Mouse (Mus musculus) cerebellum, adult 18-20 months (tissue): Measurements from ENCODE around the gene A630023A22Rik.

Source experiments
- DNase-seq, 2 experiments: peaks; one replicate each; pipeline ENCODE4 v3.0.0; 2021

A630023A22Rik gene

DNA sequence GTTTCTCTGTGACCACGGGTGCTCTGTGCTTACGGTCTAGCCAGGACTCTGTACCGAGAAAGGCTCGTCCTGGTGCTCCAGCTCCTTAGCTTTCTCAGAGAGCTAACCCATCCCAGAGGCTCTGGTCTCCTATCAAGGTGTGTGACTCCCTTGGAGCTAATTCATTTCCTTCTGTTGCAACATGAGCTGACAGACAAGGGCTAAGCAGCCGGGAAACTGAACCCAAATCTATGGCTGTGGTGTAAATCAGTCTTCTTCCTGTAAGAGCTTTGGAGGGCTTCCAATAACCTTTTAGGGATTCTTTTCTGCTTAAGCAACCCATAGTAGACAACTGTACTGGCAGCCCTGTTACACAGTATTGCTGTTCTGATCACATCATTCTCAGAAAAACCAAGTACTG, at the start of gene A630023A22Rik:
Gene A630023A22Rik (minus strand): TSS at position 154 of the 400 bp plus-strand sequence.
- DNase-seq, result no peak

DNA sequence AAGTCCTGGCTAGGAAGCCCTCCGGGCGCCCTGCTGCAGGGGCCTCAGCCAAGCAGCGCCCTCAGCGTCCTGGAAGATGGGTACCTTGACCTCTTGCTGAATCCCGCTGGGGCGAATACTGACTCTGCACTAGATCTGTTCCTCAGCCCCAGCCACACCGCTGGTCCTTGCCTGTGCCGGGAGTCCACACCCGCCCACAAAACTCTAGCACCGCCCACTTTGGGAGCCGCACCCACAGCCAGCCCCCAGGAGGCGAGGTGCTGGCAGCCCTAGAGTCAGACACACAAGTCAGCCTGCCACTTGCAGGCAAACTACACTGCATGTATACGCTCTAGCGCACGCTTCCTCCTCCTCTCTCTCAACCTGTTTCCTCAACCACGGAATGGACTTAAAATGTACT, 49.8 kb upstream of the A630023A22Rik start, which contains the start of gene Npy4r:
Gene Npy4r (minus strand): TSS at position 148 of the 400 bp plus-strand sequence.
- DNase-seq, result no peak

GRCm38 (mm10) chr14:34142915-34143314, 40.4 kb upstream of the A630023A22Rik start:
- DNase-seq, result no peak

DNA sequence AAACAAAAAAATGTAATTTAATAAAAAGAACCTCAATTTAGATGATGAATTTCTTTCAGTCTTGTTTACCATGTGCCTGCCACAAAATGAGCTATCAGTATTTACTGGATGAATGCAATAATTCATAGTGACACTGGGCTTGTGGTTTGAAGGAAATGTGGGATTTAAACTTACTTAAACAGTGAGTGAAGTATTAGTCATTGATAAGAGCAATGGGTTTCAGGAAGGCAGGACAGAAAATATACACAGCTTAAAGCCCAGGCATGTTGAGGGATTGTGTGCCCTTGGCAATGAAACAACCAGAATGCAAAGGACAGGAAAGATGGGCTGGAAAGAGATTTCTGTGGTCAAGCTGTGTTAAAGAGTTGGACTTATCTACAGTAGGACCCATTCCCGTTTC, 39.8 kb upstream of the A630023A22Rik start:
- no peak for DNase-seq

- DNase-seq, result no peak
These were observed 37.4 kb upstream of the A630023A22Rik start for GRCm38 (mm10) chr14:34139671-34140664.

GRCm38 (mm10) chr14:34135391-34135790, 32.8 kb upstream of the A630023A22Rik start:
- DNase-seq, result no peak

DNA sequence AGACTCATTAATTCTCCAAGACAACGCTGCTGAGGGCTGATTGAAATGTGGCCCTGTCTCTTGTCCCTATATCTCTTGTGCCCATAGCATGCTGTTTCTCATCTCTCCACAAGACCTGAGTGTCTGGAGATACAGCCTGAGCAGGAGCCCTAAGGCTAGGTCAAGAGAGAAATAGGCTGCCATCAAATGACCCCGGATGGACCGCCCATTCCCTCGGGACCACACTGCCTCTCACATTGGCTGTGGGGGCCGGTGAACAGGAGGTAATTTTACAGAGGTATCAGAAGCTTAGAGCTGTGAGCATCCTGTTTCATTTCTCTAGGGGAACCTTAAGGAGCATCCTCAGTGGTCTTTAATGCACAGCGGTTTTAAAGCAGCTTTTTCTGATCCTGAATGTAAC, 28.7 kb upstream of the A630023A22Rik start:
- DNase-seq, result no peak

- DNase-seq, result no peak
These were observed 19.1 kb upstream of the A630023A22Rik start for GRCm38 (mm10) chr14:34121691-34122090.

GRCm38 (mm10) chr14:34120923-34121351, 18.4 kb upstream of the A630023A22Rik start:
- no peak for DNase-seq

GRCm38 (mm10) chr14:34120016-34120910, 17.7 kb upstream of the A630023A22Rik start:
- no peak for DNase-seq

DNA sequence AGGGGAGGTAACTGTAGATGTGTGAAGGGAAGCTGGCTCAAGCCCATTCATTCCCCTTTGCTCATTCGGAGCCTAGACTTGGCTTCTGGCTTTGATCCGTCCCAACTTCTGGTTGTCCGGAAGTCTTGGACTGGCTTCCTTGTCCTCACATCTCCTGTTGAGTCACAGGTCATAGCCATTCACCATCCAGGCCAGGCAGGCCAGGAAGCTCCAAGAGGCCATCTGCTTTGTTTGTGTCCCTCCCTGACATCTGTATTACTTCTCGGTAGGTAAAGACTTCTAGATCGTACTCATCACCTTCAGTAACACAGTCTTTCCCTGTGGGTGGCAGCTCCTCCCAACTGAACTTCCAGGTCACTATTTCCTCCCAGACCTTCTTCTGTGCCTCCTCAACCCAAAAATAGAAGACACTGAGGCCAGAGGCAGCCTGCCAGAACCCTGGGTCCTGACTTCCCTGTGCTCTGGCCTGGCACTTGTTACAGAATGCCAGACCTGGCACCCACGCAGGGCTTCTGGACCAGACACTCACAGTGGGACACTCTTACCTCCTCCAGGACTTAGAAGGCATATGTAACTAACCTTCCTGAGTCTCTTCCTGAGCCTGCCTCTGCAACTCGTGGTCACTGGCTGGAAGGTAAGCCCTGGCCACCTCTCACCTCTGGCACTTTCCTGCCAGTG, 16.6 kb upstream of the A630023A22Rik start:
- DNase-seq, result peak; percentile 75 to 76

DNA sequence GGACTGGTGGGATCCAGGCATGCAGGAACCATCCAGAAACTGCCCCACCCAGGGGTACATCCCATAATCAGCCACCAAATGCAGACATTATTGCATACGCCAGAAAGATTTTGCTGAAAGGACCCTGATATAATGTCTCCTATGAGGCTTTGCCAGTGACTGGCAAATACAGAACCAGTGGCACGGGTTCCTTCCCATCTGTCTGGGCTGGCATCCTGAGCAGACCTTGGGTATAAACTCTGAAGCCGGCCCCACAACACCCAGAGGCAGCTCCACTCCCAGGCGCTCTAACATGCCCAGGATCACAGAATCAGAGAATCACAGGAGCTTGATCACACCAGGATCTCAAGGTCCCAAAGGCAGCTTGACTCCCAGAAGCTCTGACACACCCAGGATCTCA, 11.8 kb upstream of the A630023A22Rik start:
- DNase-seq, result no peak

- DNase-seq, result no peak
These were observed 5.0 kb upstream of the A630023A22Rik start for GRCm38 (mm10) chr14:34107594-34107993.

GRCm38 (mm10) chr14:34106389-34107062, 4.0 kb upstream of the A630023A22Rik start:
- peak in 1 of 2 experiments; percentile 36 for DNase-seq

DNA sequence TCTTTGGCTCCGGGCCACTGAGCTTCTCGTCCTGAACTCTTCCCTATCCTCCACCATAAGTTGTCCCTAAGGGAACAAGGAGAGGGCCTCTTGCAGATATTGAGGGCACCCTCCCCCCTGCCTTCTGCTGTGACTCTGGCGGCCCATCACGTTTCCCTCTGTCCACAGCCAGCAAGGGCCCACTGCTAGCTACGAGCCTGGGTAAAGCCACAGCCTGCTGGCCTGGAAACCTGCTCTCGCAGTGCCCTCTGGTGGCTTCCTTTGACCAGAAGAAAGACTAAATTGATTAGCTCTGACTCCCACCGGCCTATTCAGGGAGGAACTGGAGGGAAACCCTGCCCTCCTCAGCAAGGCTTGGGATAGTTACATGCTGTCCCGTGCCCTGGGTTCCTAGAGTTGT, 2.3 kb upstream of the A630023A22Rik start:
- peak; percentile 71 to 72 for DNase-seq

DNA sequence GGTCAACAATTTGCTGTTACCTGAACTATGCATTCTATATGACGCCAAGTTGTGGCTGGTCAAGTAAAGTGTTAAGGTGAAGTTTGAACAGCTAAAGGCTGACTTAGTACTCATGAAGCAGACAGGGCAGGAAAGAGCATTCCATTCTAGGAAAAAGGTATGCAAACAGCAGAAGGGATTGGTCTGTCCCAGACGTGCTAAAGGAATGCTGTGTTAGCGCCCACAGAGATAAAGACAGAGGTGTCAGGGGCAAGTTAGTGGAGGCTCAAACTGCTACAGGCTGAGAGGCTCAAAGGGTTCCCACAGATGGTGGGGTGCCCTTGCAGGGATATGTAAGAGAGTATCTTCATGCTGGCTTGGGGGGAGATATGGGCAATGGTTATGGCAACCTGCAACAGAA, 1.3 kb upstream of the A630023A22Rik start:
- no peak for DNase-seq

GRCm38 (mm10) chr14:34096161-34096560, 6.4 kb downstream of the A630023A22Rik start:
- no peak for DNase-seq

DNA sequence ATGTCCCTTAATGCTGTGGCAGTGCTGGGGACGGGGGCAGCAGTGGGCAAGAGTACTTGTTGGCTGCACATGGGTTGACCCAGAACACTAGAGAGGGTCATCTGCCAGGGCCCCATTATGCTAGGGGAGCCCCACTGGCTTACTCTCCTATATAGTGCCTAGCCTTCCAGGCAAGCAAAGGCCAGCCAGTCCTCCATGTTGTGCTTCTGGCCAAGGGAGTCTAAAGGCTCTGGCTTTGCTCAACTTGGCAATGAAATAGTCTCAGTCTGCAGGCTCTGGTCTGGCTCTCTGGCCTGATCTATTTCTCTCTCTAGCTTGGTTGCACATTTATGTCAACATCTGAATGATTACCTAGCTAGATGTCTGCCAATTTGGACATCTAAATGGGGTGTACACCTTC, 9.7 kb downstream of the A630023A22Rik start:
- DNase-seq, result no peak

DNA sequence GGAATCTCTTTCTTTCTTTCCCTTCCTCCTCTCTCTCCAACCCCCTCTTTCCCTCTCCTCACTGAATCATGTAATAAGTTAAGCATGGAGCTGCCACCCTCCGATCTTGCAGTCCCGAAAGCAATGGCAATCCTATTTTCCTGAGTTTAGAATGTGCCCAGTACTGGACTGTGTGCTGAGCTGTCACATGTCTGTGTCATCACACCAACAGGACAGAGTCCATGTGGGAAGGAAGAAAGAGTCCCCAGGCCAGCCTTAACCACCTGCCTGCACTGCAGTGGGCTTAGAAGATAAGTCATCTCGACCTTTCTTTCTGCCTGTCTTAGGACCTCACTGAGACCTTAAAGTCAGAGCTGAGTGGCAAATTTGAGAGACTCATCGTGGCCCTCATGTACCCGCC, 11.1 kb downstream of the A630023A22Rik start:
- no peak for DNase-seq

DNA sequence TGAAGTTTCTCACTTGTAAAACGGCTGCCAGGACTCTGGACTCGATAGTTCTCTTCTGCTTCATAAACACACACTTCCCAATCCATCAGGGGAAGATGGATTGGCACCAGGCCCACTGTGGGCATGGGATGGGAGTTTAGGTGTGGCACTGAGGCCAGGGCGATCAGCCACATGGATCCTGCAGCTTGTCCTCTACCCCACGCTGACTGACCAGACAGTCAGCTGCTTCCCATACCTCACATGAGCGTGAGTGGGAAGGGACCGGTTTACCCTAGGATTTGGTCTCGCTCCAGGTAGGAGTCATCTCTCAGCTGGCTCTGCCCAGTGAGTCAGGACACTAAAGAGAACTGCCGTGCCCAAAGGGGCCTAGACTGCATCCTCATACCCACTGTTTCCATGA, 12.8 kb downstream of the A630023A22Rik start:
- no peak for DNase-seq

- DNase-seq, result no peak
These were observed 14.6 kb downstream of the A630023A22Rik start for GRCm38 (mm10) chr14:34087856-34088398.

DNA sequence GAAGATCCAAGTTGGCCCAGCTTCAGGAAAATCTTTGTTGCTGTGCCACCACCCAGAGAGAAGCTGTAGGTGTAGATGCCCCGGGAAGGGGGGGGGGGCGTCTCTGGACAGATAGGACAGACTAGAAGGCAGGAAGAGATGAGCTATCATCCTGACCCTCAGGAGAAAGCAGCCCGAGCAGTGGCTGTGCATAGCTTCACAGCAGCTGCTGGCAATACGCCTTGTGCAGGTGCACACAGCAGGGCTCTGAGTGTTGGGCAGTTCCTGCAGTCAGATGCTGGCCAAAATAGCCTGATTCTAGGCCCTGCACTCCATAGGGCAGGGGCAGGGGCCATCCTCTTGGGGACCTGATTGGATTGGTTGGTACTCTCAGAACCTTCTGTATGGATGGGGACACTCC, 15.7 kb downstream of the A630023A22Rik start:
- peak in 1 of 2 experiments; percentile 10 for DNase-seq
